Mouse (Mus musculus) cerebellum, adult 11-12 months (tissue): Measurements from ENCODE around the gene Tmem163.
A peak's percentile ranks its signal among the peaks of the same experiment; 100 is the strongest.

Source experiments
- DNase-seq: peaks from one replicate; pipeline ENCODE4 v3.0.0; 2022

Gene Tmem163

DNA sequence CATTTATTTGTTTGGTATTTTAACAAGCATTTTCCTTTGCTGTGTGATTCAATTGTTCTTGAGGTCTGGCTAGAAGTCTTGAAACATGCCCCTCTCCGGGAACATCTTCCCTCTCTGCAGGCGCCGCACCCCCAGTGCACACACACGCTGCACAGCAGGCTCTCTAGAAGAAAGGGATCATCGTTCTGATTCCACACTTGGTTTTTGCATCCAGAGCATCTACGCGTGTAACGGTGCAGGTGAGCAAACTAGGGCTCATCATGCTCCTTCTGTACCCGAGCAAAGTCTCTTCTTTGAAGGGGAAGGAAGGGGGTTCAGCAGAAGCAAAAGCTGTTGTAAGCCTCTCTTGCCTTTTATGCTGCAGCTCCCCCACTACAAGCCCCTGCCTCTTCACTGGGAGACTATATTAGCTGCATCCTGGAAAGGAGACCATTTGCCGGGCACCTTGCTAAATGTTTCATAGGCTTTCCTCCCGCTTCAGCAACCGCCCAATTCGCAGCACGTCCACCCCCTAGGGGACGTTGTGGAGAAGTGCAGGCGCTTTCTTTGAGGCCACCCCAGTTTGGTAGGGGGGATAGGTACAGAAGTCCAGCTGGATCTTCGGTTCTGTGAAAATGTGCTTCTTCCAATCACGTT is at the start of gene Tmem163:
Tmem163 (minus strand) TSS at position 51 of the 636 bp plus-strand sequence.
- peak; percentile 70 for DNase-seq

DNA sequence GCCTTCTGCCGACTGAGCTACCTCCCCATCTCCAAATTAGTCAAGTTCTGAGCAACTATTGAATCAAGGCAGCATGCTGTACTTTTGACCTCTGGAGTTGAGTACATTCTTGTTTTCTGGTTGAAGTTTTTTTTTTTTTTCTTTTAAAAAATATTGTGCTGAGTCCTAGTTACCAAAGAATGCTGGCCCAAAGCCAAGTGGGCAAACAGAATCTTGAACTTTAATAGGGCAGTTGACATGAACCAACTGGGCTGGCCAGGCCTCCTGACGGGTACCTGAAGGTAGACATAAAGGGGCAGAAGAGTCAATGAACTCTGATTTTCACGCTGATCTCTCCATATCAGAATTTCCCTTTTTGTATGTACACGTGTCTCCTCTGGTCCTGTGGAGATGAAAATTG is 49.7 kb upstream of the Tmem163 start, which contains the start of gene Acmsd:
Acmsd (plus strand) TSS at position 318 of the 400 bp plus-strand sequence.
- DNase-seq: no peak

DNA sequence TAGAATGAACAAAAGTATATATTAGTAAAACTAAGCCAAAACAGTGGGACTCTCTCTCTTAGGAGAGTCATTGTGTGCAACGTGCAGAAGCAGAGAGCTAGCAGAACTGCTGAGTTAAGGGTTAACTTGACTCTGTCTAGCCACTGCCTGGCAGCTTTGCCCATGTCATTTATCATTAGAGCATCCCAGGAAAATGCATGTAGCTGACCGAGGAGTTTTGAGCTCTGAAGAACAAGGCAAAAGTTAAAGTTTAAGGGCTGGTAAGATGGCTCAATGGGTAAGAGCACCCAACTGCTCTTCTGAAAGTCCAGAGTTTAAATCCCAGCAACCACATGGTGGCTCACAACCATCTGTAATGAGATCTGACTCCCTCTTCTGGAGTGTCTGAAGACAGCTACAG is 44.2 kb upstream of the Tmem163 start:
- DNase-seq: no peak

DNA sequence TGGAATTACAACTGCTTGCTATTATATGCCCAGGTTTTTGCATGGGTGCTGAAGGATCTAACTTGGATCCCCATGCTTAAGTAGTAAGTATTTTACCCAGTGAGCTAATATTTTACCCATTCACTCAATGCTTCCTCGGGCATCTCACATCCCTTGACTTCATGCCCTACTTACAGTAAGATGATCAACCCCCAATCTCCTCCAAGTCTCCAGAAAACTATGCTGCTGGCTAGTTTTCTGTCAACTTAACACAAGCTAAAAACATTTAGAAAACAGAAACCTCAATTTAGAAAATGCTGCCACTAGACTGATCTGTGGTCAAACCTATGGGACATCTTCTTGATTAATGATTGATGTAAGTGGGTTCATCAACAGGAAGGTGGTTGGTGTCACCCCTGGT is 38.9 kb upstream of the Tmem163 start:
- no peak for DNase-seq

DNA sequence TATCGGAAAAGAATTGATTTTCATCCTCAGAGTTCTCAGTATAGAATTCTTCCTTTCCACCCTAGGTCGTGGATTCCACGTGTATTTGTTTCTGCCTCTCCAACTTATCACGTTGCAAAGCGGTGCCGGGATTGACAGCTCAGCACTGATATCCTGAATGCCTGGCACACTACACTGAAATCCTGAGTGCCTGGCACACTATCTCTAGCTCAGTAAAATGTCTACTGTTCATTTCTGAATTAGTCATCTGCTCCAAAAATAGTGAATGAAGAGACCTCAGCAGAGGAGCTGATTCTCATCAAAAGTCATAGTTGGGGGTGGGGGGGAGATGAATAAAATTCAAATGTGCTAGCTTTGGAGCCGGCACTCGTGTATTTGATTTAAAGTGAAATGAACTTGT is 37.1 kb upstream of the Tmem163 start:
- DNase-seq: no peak

DNA sequence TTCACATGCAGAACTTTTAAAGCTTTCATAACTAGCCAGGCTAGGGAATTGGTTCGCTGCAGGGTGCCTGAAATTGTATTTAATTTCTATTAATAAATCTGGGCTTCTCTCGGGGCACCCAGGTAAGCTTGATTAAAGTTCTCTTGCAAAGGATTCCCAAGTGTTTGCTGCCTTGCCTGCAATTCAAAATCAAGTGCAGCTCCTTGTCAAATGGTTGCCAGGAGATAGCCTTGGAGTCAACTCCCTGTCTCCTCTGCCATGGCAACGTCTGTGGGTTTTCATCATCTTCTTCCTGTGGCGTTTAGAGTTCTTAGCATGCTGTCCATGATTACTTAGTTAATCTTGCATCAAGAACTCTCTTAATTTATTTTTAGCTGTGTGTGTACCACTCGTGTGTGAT is 26.9 kb upstream of the Tmem163 start:
- no peak for DNase-seq

DNA sequence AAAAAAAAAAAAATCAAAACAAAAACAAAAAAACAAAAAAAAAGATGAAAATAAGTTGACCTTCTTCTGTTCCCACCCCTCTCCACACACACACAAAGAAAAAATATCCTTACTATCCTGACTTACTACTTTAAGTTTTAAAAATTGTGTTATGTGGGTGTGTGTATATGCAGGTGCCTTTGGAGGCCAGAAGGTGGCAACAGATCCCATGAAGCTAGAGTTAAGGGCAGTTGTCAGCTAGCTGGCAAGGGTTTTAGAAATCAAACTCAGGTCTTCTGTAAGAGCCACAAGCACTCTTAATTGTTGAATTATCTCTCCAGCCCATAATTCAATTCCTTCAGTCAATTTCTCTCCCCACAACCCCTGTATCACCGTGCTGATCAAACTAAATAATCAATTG is 22.8 kb upstream of the Tmem163 start:
- no peak for DNase-seq

DNA sequence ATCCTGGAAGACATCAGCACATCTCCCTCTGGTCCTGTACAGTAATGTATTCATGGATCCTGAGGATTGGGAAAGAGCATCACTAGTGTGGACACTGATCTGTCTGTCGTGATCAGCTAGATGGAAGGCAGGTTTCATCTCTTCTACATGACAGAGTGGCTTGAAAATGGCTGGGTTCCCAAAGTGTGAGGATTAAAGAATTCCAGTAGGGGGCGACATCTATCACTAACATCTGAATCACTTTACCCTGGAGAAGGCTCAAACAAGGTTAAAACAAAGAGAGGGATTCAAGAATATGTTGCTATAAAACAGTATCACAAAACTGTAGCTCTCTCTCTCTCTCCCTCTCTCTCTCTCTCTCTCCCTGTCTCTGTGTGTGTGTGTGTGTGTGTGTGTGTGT is 17.2 kb upstream of the Tmem163 start:
- no peak for DNase-seq

DNA sequence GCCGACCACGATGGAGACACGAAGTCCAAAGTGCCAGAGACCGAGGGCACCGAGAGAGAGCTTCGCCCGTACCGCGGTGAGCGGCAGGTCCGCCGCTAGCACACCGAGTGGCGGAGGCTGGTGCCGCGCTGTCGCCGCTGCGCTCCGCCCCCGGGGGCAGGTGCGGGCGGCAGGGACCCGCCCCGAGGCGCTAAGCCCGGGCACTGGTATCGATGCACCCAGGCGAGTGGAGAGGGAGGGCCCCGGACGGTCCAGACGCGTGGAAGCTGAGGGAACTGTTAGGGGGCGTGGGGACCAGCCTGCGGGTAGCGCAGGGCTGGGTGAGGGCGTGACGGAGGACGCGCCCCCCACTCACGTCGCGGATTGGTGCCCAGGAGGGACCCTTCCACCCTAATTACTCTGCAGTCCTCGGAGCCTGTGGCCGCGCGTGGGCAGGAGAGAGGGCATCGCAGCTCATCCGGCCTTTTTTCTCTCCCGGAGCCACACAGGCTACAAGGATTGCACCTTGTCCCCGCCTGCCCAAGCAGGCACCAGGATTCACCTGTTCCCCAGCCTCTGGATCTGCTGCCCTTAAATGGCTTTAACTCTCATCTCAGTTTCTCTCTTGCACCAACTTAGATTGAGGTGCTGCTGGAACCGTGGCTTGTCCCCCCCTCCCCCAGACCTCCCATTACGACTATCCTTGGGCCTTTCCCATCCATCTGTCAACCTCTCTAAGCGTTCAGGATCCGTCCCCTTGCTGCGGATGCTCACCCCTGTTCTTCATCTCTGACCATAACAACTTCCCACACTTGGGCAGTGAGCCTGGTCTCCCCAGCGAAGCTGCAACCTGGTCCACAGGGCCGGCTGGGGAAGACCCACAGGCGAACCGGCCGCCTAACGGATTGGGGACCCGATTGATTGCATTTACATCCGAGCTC is 1.4 kb downstream of the Tmem163 start:
- peak; percentile 86 for DNase-seq

DNA sequence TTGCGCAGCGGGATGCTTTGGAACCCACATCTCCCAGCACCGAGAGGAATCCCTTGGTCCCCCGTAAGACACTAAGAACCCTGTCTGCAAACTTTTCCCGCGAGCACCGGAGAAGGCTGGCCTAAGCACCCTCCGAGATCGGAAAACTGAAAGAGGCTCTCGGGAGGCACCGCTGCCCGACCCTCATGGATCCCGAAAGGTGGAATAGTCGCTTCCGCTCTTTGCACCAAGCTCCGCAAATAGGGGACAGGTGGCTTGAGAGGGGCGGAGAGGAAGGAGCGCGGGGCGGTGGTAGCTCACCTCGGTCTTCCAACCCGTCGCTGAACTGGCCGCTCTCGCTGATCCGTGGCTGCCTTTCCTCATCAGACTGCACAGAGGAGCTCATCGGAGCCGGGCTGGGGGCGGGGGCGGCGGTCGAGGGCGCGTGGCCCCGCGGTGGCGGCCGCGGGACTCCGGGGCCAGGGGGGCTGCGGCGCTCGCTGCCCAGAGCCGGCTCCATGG is 2.2 kb downstream of the Tmem163 start:
- peak; percentile 69 for DNase-seq

DNA sequence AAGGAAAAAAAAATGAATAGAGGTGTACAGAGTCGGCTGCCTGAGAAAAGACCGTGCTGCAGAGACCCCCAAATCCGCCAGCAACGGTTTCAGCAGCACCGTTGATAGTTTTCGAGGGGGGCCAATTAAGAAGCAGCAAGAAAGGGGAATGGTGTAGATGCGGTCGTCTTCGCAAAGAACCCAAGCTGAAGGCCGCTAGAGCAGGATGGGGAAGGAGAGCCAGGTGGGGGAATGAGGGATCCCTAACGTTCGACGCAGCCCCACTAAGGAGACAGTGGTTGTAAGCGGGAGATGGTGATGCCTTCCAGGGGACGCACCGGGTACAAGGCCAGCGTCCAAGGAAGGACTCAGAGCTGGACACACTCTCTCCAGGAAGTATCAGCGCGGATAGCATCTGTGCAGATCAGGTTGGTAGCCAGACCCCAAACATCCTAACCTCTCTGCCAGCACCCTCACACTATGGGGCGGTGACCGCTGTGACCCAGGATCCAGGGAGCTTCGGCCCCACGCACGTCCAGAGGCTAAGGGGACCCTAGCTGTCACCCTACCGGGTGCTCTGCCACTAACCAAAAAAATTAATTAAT is 2.7 kb downstream of the Tmem163 start:
- DNase-seq: peak; percentile 66

DNA sequence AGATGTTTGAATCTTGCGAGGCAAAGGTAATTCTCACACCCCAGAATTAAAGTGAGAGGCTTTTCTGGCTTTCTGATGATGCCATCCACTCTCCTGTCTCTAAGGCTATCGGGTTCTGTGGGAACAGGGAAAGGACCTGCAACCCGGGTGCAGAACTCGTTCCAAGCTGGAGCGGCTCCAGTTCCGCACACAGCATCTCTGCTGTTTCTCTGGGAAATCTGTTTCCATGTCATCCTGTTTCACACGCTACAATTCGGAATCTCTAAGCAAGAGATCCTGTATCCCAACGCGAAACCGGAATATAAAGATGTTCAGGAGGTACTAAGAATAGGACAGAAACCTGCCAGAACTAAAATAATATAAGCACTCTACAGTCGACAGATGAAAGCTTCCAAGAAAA is 3.2 kb downstream of the Tmem163 start:
- DNase-seq: peak; percentile 88

DNA sequence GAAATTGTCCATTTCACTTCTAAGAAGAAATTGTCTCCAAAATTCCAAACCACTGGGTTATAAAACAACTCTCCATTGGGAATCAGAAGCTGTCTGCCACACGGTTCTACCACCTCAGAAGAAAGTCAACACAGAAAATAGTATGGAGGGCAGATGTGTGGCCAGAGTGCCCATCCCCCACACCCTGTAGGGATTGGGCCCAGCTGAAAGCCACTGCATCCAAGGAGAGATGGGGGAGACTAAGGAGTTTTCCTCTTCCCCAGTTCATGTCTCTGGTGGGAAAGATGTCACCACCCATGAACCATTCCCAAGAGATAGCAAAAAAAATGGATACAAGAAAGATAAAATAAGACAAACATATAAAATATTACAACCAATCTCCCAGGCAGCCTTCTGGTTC is 4.1 kb downstream of the Tmem163 start:
- no peak for DNase-seq

DNA sequence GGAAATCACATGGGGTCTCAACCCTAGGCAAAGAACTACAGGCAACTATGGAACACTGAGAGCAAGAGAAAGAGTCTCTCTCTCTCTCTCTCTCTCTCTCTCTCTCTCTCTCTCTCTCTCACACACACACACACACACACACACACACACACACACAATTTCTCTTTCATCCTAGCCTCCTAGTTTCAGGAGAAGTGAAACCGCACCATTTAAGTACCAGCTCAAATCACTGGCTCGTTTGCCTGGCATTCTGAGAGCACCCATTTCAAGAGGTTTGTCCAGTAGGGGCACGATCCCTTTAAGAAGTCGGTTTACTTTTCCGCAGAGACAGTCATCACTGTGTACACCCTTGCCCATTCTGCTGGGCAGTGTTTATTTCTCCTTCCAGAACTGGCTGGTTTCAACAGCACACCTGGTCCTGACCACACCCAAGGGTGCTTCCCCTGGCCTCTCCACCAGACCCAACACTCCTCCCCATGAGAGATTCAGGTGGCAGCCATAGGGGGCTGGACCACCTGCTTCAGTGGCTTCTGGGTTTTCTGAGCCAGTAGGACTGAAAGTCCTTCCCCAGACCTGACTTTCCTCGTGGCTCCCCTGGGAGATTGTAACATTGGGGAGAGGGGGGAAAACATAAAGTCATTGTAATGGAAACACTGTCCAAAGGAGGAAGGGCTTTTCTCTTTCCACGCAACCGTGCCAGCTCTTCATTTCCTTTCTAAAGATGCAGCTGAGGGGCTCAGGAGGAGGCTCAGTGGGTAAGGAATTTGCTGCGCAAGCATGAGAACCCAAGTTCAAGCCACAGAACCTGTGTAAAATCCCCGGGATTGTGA is 5.9 kb downstream of the Tmem163 start:
- no peak for DNase-seq

DNA sequence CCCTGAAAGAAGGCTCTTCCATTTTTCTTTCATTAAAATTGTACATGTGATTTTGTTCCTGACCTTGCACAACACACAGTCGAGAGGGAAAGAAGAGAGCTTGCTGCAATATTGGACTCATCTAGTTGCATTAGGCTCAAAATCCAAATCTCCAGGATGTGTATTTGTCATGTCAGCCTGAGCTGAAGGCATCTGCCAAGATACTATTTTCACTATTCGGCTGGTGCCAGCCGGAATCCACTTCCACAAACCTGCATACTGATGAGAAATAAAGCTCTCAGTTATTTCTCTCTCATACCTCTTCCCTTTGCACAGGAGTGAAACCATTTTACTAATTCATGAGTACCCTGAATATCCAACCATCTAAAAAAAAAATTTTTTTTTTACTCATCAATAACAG is 11.2 kb downstream of the Tmem163 start:
- peak; percentile 44 for DNase-seq

DNA sequence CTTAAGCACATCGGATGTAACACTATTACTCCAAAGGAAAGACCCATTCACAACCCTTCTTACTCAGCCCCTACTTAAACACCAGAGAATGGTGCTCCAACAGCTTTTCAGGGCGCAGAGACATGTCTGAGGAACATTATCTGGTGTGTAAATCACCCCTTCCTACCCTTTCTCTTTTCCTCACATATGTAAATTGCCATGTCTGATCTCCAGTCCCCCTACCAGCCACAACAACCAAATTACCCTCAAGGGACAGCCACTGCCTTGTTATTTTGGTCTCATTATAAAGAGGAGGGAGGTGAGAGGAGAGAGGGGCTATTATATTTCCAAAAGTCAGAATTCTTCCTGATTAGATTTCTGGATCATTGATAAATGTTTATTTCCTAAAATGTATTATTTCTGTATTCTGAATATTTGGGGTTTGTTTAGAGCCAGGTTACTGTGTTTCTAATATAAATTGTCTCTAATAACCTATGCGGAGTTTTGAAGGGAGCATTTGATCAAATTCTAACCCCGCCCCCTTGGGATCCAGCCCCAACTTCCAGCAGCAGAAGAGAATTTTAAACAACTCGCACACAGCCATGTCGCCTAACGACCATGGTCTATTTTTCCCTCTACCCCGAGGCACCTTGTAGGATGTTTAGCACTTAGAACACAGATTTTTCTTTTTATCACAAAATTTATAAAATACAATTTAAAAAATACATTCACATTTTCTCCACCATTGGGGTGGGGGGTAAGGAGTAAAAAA is 12.1 kb downstream of the Tmem163 start:
- no peak for DNase-seq

DNA sequence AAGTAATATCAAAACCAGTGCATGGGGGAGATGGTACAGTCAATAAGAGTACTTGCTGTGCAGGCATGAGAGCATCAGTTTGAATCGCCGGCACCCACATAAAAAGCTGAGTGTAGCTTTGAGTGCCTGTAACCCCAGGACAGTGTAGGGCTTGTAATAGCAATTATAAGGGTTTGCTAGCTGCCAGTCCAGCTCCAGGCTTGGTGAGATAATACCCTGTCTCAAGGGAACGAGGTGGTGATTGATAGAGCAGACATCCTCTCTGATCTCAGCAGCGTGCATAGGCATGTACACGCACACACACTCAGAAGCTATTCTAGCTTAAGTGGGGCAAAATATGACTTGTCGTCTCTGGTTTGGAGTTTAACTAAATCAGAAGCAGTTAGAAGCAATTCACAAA is 13.1 kb downstream of the Tmem163 start:
- DNase-seq: no peak

DNA sequence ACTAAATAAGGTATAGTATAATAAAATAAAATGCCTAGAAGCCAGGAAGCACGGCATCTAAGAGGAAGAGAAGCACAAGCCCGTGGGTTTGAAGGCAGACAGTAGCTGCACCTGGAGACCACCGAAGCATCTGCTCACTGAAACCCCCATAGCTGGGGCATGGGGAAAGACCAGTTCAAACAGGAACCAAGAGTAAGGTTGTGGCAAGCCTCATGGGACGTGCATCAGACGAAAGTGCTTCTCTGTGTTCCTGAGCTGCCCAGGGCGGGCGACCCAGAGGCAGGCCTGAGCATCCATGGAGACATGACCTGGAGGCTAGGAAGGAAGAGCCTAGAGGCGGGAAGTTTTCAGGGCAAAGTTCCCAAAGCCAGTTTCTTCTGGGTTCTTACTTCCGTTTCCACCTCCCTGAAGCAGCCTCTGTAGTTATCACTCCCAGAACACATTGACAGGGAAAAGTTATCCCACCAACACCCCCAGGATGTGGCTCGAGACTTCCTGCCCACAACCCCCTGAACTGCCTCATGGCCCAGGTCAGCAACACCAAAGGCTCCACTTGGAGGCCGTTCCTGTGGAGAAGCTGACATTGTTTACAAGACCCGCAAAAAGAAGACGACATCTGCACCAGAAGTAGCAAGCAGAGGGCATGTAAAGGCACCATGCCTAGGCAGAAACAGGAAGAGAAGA is 16.8 kb downstream of the Tmem163 start:
- DNase-seq: no peak

DNA sequence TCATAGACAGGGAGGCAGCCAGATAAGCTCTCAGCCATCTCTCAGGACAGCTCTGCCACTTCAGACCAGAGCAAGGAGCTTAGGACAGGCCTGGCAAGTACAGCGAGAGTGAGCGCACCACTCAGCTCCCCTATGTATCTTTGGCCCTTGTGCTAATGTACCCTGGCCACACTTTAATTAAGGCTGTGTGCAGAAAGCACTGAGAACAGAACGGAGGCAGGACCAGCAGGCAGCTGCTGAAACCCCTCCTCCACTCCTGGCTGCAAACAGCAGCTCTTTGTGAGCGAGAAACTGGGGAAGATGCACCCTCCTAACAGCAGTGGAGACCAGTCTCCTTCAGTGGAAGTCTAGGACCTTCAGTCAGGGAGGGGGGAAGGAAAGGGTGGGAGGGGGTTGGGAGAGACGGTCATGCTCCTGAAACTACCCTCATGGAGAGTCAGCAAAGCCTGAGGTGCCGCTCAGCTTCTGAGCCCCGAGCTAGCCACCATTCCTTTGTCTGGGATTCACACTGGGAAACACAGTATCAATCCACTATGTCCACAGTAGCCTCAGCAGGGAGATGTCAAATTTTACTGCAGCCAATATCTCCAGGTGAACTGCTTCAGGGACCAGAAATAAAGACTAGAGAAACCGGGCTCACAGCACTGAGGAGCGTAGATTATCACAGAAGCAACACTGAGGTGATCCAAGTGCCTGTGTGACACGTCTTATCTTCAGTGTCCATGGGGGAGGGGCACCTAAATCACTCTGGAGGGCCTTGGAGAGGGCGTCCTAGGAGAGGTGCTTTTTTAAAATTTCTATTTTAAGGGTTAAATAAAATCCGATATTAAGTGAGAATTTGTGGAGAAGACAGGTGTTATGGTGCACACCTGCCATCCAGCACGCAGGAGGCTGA is 18.0 kb downstream of the Tmem163 start:
- no peak for DNase-seq

DNA sequence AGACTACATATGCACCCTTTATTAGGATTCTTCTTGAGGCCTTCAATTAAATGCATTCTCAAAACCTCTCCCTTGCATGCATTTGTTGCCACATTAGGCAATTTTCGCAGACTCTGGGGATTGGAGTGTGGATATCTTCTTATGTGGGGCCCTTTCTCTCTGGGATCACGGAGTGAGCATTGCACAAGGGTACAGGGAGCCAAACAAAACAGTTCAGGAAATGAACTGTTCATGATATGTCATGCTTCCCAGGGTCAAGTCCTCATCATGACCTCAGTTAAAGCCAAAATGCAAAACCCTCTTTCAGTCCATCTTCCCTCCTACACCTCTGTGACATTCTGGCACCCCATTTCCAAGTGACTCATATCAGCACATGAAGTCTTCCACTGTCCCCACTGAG is 27.8 kb downstream of the Tmem163 start:
- DNase-seq: no peak
